Mouse (Mus musculus) bone marrow, adult 2 months (tissue): ENCODE measurements at regions not wholly inside any gene's neighbourhood (a gene's known extent, or its start where the extent isn't known, plus 50 kb on each side); places are given as distances from the start of the nearest gene placed in this dataset.

Source experiments
- CTCF ChIP-seq: fragments of 200-500 bp; IDR thresholded peaks from 2 replicates; pipeline ENCODE4 v1.5.1; 2011; ENCODE audit warnings: low read length, control low read depth; ENCODE audit not compliant: control insufficient read depth, insufficient read depth
- POLR2A ChIP-seq: fragments of 200-500 bp; IDR thresholded peaks from 2 replicates; pipeline ENCODE4 v1.6.1; 2011; ENCODE audit warnings: low read depth, mild to moderate bottlenecking, control low read depth, low read length, borderline replicate concordance; ENCODE audit not compliant: control insufficient read depth

DNA sequence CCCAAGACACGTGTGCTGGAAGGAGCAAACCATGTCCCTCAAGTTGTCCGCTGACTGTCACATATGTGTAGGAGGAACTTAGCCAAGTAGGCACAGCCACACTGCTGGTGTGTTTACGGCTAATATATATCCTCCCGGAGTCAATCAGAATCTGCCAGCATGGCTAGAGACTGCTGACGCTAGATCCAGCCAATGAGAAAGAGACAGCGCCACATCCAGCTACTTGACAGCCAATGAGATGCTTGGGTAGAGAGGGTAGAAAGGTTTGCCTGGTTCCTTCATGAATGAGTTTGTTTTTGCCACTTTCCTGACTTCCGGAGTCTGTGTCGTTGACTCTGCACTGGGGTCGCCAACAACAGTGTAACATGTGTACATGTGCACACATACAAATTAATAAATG lies 387.0 kb downstream of the Adam3 start:
- TF ChIP-seq CTCF (no peak), POLR2A (no peak)
